Mouse (Mus musculus) CH12.LX (cell line): ENCODE measurements around the gene Sipa1l2. TPM values are rescaled to one million over a fixed set of nuclear protein-coding genes. Genes with fewer than 3 reads are reported as not detected.

Experiments
- DNase-seq: peaks from one replicate; pipeline ENCODE4 v3.0.0-alpha.2; 2013; ENCODE audit errors: extremely low read depth
- H3K27ac ChIP-seq: 2 replicates; pipeline ENCODE4 v1.5.1; 2012; ENCODE audit warnings: low read depth, mild to moderate bottlenecking, control low read depth, moderate library complexity; ENCODE audit not compliant: insufficient read depth
- H3K27me3 ChIP-seq: replicated peaks from 2 replicates; pipeline ENCODE3; 2012; ENCODE audit warnings: inconsistent platforms
- H3K36me3 ChIP-seq, 2 experiments: replicated peaks in 1 of 2; 2 replicates each; pipeline versions ENCODE3 to v1.6.1; 2012; ENCODE audit warnings: inconsistent platforms in 1 of 2, low read length in 1 of 2, mild to moderate bottlenecking in 1 of 2, mixed read lengths in 1 of 2, moderate library complexity in 1 of 2; ENCODE audit not compliant: control insufficient read depth in 1 of 2, insufficient read depth in 1 of 2
- H3K4me1 ChIP-seq, 2 experiments: 2 replicates each; pipeline ENCODE4 v1.6.1; 2012; ENCODE audit warnings: inconsistent platforms in 1 of 2, moderate library complexity in 1 of 2; ENCODE audit not compliant: insufficient read depth in 2 of 2, control insufficient read depth in 1 of 2
- H3K4me2 ChIP-seq: 2 replicates; pipeline ENCODE4 v1.6.1; 2012; ENCODE audit warnings: low read depth, mild to moderate bottlenecking, control low read depth; ENCODE audit not compliant: poor library complexity, insufficient read depth, severe bottlenecking
- H3K4me3 ChIP-seq, 3 experiments: fragments of 150-350 bp in 1 of 3; sonication (generic) in 1 of 3; replicated peaks in 1 of 3; 2 replicates each; pipeline versions ENCODE3 to v1.5.1; 2011 to 2012; ENCODE audit warnings: low read depth in 2 of 3, low read length in 2 of 3, mild to moderate bottlenecking in 2 of 3, moderate library complexity in 2 of 3, control low read depth in 1 of 3, improper control_type of control experiment in 1 of 3, inconsistent platforms in 1 of 3, mixed read lengths in 1 of 3; ENCODE audit not compliant: poor library complexity in 1 of 3
- H3K79me2 ChIP-seq: replicated peaks from 2 replicates; pipeline ENCODE4 v1.6.1; 2012; ENCODE audit warnings: mild to moderate bottlenecking, moderate library complexity; ENCODE audit not compliant: control insufficient read depth, poor library complexity, insufficient read depth, severe bottlenecking; ENCODE audit errors: extremely low read depth
- H3K9ac ChIP-seq: 2 replicates; pipeline ENCODE4 v1.6.1; 2012; ENCODE audit warnings: low read depth, mild to moderate bottlenecking, control low read depth, moderate library complexity; ENCODE audit not compliant: insufficient read depth
- H3K9me3 ChIP-seq: replicated peaks from 2 replicates; pipeline ENCODE3; 2012; ENCODE audit warnings: low read length, inconsistent platforms, mixed read lengths
- CHD2 ChIP-seq: IDR thresholded peaks from 2 replicates; pipeline ENCODE4 v1.6.1; 2011; ENCODE audit warnings: low read length, improper control_type of control experiment
- ELF1 ChIP-seq: IDR thresholded peaks from 2 replicates; pipeline ENCODE4 v1.6.1; 2014; ENCODE audit warnings: low read depth, mild to moderate bottlenecking, inconsistent platforms, low read length, improper control_type of control experiment
- EP300 ChIP-seq: IDR thresholded peaks from 2 replicates; pipeline ENCODE4 v1.6.1; 2011; ENCODE audit warnings: low read length, improper control_type of control experiment
- ETS1 ChIP-seq: conservative IDR thresholded peaks from 2 replicates; pipeline ENCODE4 v1.6.1; 2012; ENCODE audit warnings: low read depth, mild to moderate bottlenecking, inconsistent platforms, low read length, improper control_type of control experiment, moderate library complexity
- GABPA ChIP-seq: IDR thresholded peaks from 2 replicates; pipeline ENCODE4 v1.6.1; 2012; ENCODE audit warnings: low read depth, low read length, improper control_type of control experiment, inconsistent platforms; ENCODE audit not compliant: insufficient replicate concordance
- JUND ChIP-seq: conservative IDR thresholded peaks from 2 replicates; pipeline ENCODE4 v1.6.1; 2011; ENCODE audit warnings: low read depth, low read length, improper control_type of control experiment
- MAFK ChIP-seq: IDR thresholded peaks from 2 replicates; pipeline ENCODE4 v1.6.1; 2011; ENCODE audit warnings: low read length, improper control_type of control experiment; ENCODE audit not compliant: insufficient replicate concordance
- MAX ChIP-seq: IDR thresholded peaks from 2 replicates; pipeline ENCODE4 v1.6.1; 2011; ENCODE audit warnings: low read length, improper control_type of control experiment
- MAZ ChIP-seq: IDR thresholded peaks from 2 replicates; pipeline ENCODE4 v1.6.1; 2012; ENCODE audit warnings: low read depth, mild to moderate bottlenecking, inconsistent platforms, low read length, improper control_type of control experiment, moderate library complexity
- MEF2A ChIP-seq: IDR thresholded peaks from 2 replicates; pipeline ENCODE4 v1.6.1; 2014; ENCODE audit warnings: low read depth, mild to moderate bottlenecking, inconsistent platforms, low read length, improper control_type of control experiment, borderline replicate concordance
- MXI1 ChIP-seq: IDR thresholded peaks from 2 replicates; pipeline ENCODE4 v1.6.1; 2011; ENCODE audit warnings: mild to moderate bottlenecking, low read depth, low read length, improper control_type of control experiment
- MYC ChIP-seq: IDR thresholded peaks from 2 replicates; pipeline ENCODE4 v1.6.1; 2011; ENCODE audit warnings: low read depth, mild to moderate bottlenecking, improper control_type of control experiment, low read length
- NELFE ChIP-seq: IDR thresholded peaks from 2 replicates; pipeline ENCODE4 v1.6.1; 2011; ENCODE audit warnings: low read depth, low read length, improper control_type of control experiment
- NRF1 ChIP-seq: IDR thresholded peaks from 2 replicates; pipeline ENCODE4 v1.6.1; 2014; ENCODE audit warnings: low read depth, mild to moderate bottlenecking, inconsistent platforms, low read length, improper control_type of control experiment, moderate library complexity
- POLR2A ChIP-seq: IDR thresholded peaks from 2 replicates; pipeline ENCODE4 v1.6.1; 2011; ENCODE audit warnings: low read depth, mild to moderate bottlenecking, improper control_type of control experiment, low read length
- POLR2AphosphoS2 ChIP-seq: IDR thresholded peaks from 2 replicates; pipeline ENCODE4 v1.6.1; 2011; ENCODE audit warnings: low read depth, low read length, improper control_type of control experiment
- RCOR1 ChIP-seq: conservative IDR thresholded peaks from 2 replicates; pipeline ENCODE4 v1.6.1; 2012; ENCODE audit warnings: low read depth, mild to moderate bottlenecking, inconsistent platforms, low read length, improper control_type of control experiment
- TCF12 ChIP-seq: IDR thresholded peaks from 2 replicates; pipeline ENCODE4 v1.6.1; 2014; ENCODE audit warnings: low read depth, mild to moderate bottlenecking, inconsistent platforms, low read length, improper control_type of control experiment
- UBTF ChIP-seq: IDR thresholded peaks from 2 replicates; pipeline ENCODE4 v1.6.1; 2012; ENCODE audit warnings: low read depth, mild to moderate bottlenecking, inconsistent platforms, low read length, improper control_type of control experiment, moderate library complexity
- USF1 ChIP-seq: IDR thresholded peaks from 2 replicates; pipeline ENCODE4 v1.6.1; 2014; ENCODE audit warnings: low read depth, mild to moderate bottlenecking, inconsistent platforms, low read length, improper control_type of control experiment
- ZC3H11A ChIP-seq: IDR thresholded peaks from 2 replicates; pipeline ENCODE4 v1.6.1; 2012; ENCODE audit warnings: low read depth, mild to moderate bottlenecking, inconsistent platforms, low read length, improper control_type of control experiment
- ZKSCAN1 ChIP-seq: IDR thresholded peaks from 2 replicates; pipeline ENCODE4 v1.6.1; 2012; ENCODE audit warnings: low read depth, inconsistent platforms, low read length, improper control_type of control experiment, borderline replicate concordance
- ZNF384 ChIP-seq: IDR thresholded peaks from 2 replicates; pipeline ENCODE4 v1.6.1; 2012; ENCODE audit warnings: low read depth, low read length, improper control_type of control experiment, inconsistent platforms
- dilution Hi-C: fragments of 300-500 bp; cut with MboI; formaldehyde crosslinking; loops from 2 replicates; pipeline ENCODE4 v1.14.3; 2020; ENCODE audit warnings: low sequenced_read_pairs; ENCODE audit not compliant: extremely low pct_unique_long_range_greater_than_20kb, extremely low pct_ligation_motif_present
- in situ Hi-C: fragments of 300-500 bp; cut with MboI; formaldehyde crosslinking; loops from 3 replicates; pipeline ENCODE4 v1.14.3; 2019; ENCODE audit warnings: low sequenced_read_pairs, low pct_ligation_motif_present, low pct_unique_long_range_greater_than_20kb, mixed read lengths
- polyA plus RNA-seq: library from polyadenylated mRNA; unstranded; fragments of >175 nt; gene quantifications from 2 replicates; pipeline ENCODE4 v1.2.1, GENCODE M21; 2012; ENCODE audit warnings: low read depth; ENCODE audit not compliant: insufficient read length
- total RNA-seq, 2 experiments: library from RNA; depleted of rRNA; stranded (reverse); fragments of 300-350 nt in 1 of 2; fragments of >200 nt in 1 of 2; gene quantifications; 2 replicates each; pipeline ENCODE4 v1.2.3; 2012 to 2014

Gene Sipa1l2
- total and polyA plus RNA-seq, 3 experiments = 2.0 to 5.6 (median 2.7) TPM

GRCm38 (mm10) chr8:125375659-125376447 lies 193.8 kb downstream of the Sipa1l2 start:
- dilution Hi-C loops (no loop called here), in situ Hi-C loops (no loop called here)
- H3K4me1 ChIP-seq = peaks cover 5 to 11% of the 10 kb centered on the region in 2 experiments; a peak in 3 of 4 replicates
- DNase-seq = no peak
- H3K27me3 ChIP-seq = no peaks in the 10 kb centered on the region
- TF ChIP-seq CHD2 = no peak
- no peak for TF ChIP-seq MAFK
- no peak for TF ChIP-seq ELF1
- TF ChIP-seq JUND = no peak
- TF ChIP-seq NELFE = no peak
- TF ChIP-seq MYC = no peak
- no peak for TF ChIP-seq ZC3H11A
- TF ChIP-seq UBTF = no peak
- no peak for TF ChIP-seq TCF12
- TF ChIP-seq USF1 = no peak
- no peak for TF ChIP-seq POLR2AphosphoS2
- TF ChIP-seq EP300 = no peak
- no peak for TF ChIP-seq NRF1
- no peak overlapping the region for H3K4me2 ChIP-seq
- no peak overlapping the region for H3K9ac ChIP-seq
- no peak overlapping the region for H3K4me3 ChIP-seq
- no peak overlapping the region for H3K27ac ChIP-seq
- no peaks in the 10 kb centered on the region for H3K79me2 ChIP-seq
- H3K36me3 ChIP-seq = no peaks in the 10 kb centered on the region
- peaks cover 2% of the 10 kb centered on the region for H3K9me3 ChIP-seq

GRCm38 (mm10) chr8:125372596-125372995 lies 197.0 kb downstream of the Sipa1l2 start:
- no peak overlapping the region for H3K27ac ChIP-seq
- H3K4me2 ChIP-seq = no peak overlapping the region
- DNase-seq = no peak
- H3K4me3 ChIP-seq = no peak overlapping the region
- TF ChIP-seq GABPA = no peak
- TF ChIP-seq NRF1 = no peak
- TF ChIP-seq UBTF = no peak
- no peak for TF ChIP-seq ETS1
- no peak for TF ChIP-seq NELFE
- no peak for TF ChIP-seq MAX
- TF ChIP-seq MEF2A = no peak
- TF ChIP-seq ZKSCAN1 = no peak
- no peak for TF ChIP-seq MAFK
- TF ChIP-seq RCOR1 = no peak
- no peak for TF ChIP-seq ZNF384
- TF ChIP-seq MAZ = no peak
- TF ChIP-seq POLR2A = no peak
- no peak for TF ChIP-seq MXI1
- no peak for TF ChIP-seq TCF12
- H3K27me3 ChIP-seq = no peaks in the 10 kb centered on the region
- H3K79me2 ChIP-seq = no peaks in the 10 kb centered on the region
- dilution Hi-C loops (no loop called here), in situ Hi-C loops (no loop called here)
- no peaks in the 10 kb centered on the region for H3K36me3 ChIP-seq
- H3K4me1 ChIP-seq = peaks cover 5 to 34% of the 10 kb centered on the region in 2 experiments; a peak in 3 of 4 replicates
- peaks cover 2% of the 10 kb centered on the region for H3K9me3 ChIP-seq
- H3K9ac ChIP-seq = no peak overlapping the region
